Mouse (Mus musculus): ENCODE data around the gene Trappc3l.
"Not testable (repeated sequence)": the region's sequence is repeated elsewhere in the genome, so short reads cannot be mapped to it uniquely, and the experiment has no call there.

Gene Trappc3l

GRCm38 (mm10) chr10:34037401-34037800 is at the start of gene Trappc3l:
Gene Trappc3l, plus strand, starts transcription at chr10:34037597.
- no peak for DNase-seq

DNA sequence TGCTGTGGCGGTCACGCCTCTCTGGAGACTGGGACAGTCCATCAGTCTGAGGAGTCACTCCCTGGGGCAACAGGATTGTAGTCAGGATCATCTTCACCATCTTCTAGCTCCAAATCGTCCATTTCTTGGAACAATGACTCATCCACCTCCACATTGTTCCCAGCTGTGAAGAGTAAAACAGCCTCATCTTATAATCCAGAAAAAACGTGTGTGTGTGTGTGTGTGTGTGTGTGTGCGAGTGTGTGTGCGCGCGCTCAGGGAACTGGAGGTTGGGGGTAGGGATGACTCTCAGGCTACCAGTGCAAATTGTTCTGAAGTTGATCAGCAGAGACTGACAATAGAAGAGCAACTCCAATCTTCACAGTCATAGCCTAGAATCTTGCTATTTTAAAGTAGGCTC is 40.7 kb upstream of the Trappc3l start:
- not testable (repeated sequence) for DNase-seq

DNA sequence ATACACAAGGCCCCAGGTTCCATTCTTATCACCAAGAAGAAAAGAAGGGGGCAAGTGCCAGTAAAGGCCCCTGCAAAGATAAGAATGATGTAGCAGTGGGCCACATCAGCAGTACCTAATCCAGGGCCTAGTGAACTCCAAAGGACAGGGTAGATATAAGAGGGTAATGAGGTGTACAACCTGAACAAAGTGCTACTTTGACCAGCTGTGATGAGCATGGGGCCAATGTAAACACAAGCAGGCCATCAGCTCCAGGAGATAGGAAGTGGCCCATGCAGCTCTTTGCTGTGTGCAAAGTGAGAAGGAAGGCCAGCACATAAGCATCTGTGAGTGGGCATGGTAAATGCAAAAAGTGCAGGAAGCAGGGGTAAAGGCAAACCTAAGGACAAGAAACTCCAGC is 39.0 kb upstream of the Trappc3l start:
- DNase-seq, result no peak

DNA sequence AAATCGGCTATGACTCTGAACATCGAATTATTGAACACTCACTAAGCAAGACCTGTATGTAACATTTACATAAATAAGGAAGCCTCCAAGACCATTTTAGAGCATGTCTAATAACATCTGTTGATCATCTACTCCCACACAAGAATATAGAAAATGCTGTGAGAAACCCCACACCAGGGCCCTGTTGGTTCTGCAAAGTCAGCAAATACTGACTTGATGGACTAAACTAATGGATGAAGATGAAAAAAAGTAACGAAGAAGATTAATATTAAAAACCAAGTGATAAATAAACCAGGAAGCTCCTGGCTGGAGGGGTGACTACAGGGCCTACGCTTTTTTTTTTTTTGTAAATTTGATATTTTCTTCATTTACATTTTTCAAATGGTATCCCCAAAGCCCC is 24.8 kb upstream of the Trappc3l start:
- no peak for DNase-seq

DNA sequence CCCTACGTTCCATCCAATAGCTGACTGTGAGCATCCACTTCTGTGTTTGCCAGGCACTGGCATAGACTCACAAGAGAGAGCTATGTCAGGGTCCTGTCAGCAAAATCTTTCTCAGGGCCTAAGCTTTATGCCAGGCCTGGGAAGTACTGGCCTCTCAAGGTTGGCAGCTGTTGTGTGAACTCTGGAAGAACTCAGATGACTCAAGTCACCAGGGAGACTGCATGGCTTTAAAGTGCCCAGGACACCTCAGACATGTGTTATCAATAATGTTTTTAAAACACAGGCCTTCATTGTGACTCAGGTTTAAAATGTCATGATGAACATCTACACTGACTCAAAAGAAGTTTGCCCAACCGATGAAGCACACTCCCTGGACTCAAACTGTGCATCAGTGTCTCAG is 24.2 kb upstream of the Trappc3l start:
- DNase-seq, result no peak

DNA sequence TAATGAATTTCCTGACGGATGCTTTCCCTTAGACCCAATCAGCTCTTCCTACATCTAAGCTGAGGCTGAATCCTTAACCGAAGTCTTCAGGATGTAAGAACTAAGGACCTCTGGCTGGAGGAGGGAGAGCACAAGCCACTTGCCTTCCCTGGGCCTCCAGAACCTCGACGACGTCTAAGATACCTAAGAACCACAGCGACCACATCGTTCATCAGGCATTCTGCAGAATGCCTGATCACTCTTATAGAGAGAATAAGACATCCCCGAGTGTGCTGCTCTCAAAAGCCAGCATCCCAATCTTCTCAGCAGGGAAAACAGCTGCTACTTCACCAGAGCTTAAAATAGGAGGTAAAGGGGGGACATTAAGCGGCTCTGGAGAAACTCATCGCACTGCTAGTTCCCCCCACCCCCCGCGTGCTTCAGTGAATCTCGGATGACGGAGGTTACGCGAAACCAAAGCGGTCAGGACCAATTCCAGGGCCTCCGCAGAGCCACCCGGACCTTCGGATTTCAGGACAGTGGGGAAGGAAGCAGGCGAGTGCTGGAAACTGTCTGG is 18.6 kb upstream of the Trappc3l start:
- DNase-seq, result peak in 1 of 2 experiments; percentile 4

- peak; percentile 96 to 98 for DNase-seq
These were observed 17.9 kb upstream of the Trappc3l start, which contains the start of gene Rwdd1 for GRCm38 (mm10) chr10:34019302-34020075. Gene Rwdd1, minus strand, starts transcription at chr10:34019624.

- no peak for DNase-seq
These were observed 7.1 kb upstream of the Trappc3l start for GRCm38 (mm10) chr10:34030322-34030721.

GRCm38 (mm10) chr10:34033630-34034305 is 3.6 kb upstream of the Trappc3l start:
- peak; percentile 69 to 72 for DNase-seq

GRCm38 (mm10) chr10:34036587-34036986 is 810 bp upstream of the Trappc3l start:
- no peak for DNase-seq

GRCm38 (mm10) chr10:34044210-34044609 is 6.8 kb downstream of the Trappc3l start, which contains the start of gene Calhm4:
Gene Calhm4, minus strand, starts transcription at chr10:34044310.
- DNase-seq, result no peak

DNA sequence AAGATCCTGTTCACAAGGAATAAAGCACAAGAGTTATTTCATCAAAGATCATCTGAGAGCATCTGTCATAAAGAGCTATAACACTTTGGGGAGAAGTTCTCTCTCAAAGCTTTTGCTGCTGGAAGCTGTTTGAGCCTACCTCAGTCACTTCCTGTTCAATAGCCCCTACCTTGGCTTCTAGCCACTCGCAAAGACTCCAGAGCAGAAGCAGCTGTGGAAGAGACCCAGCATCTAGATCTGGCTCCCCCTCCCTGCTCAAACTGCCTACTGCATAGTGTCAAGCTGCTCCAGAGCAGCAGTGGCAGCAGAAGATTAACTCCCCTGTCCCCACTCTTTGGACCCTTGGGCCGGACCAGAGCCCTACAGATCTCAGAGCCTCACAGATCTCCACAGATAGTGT is 16.6 kb downstream of the Trappc3l start:
- DNase-seq, result no peak

GRCm38 (mm10) chr10:34066591-34066990 is 29.2 kb downstream of the Trappc3l start:
- DNase-seq, result no peak

DNA sequence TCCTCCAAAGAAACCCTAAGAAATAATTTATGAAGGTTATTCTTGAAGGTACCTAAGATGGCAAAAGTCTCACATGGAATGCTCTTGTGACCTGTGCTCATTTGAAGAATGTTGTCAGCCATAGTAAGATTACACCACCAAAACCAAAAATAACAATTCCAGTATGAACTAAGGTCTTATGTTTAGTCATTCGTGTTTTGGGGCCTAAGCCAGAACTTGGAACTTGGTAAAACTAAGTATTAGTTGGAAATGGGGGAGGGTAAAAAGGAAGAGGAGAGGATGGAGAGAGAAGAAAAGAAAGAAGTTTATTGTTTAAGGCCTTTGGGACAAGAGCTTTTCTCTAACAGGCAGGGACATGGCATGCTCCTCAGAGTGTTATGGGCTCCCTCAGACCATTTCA is 32.2 kb downstream of the Trappc3l start:
- DNase-seq, result no peak

DNA sequence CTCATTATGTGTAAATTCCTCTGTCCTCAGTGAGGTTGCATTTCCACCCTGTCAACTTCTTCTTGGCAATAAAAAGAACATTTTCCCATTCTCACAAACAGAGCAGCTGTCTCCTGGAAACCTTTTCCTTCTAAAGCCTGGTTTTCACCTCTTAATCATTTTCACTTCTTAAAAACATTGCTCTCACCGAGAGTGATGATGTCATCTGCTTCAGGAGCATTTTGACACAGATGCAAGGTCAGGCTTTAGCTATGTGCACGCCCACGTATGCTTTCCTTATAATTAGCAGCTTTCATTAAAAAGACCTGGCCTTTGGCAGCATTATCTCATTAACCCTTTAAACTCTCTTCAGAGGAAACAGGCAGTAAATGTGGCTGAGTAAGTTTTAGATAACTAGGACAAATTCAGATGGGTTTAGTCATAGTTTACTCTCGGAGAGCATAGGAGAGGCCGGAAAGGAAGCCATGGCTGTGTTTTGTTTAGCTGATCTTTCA is 33.6 kb downstream of the Trappc3l start:
- DNase-seq, result no peak

DNA sequence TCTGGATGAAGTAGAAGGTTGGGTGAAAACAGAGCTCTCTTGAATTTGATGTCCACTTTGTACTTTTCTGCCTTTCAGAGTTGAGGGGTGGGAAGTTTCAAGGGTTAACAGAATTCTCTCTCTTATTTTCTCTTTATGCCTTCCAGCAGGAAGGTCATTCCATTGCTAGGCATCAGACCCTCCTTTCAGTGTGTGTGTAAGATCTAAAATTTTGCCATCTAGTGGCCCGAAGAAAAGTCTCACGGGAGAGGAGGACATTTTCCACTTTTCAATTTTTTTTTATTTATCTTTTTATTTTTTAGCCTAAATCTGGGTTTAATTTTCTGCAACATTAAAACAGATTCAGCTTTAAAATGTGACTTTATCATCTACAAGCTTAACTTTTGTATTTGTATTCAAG is 34.3 kb downstream of the Trappc3l start:
- DNase-seq, result no peak

DNA sequence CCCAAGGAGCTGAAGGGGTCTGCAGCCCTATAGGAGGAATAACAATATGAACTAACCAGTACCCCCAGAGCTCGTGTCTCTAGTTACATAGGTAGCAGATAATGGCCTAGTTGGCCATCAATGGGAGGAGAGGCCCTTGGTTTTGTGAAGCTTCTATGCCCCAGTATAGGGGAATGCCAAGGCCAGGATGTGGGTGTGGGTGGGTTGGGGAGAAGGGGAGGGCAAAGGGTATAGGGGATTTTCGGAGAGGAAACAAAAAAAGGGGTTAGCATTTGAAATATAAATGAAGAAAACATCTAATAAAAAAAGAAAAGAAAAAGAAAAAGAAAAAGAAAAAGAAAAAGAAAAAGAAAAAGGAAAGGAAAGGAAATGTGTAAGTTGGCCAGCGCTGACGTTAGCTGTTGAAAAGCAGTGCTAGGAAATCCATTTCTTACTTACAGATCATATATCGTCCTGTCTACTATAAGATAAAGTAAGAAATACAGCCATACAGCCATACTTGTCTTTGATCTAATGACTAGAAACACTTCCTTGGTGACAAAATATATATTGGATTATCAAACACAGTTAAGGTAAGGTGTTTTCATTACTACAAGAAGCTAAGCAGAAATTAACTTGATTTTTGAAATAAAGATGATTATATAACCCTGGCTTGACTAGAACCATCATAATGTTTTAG is 37.3 kb downstream of the Trappc3l start:
- no peak for DNase-seq

DNA sequence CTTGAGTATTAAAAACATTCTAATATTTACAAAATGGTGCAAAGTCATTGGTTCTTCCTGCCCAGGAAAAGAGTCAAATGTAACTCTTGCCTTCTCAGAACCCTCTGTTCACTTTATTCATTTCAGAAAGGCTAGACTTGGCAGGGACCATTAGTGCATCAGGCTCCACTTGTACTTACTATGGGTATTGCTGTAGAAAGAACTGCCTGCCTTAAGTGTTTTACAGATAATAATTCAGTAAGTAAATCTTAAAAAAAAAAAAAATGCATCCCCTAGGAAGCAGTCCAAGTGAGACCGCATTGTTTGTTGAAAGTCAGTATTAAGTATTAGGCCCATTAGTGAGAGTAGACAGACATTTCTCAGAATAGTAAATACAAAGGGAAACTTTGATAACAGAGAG is 49.1 kb downstream of the Trappc3l start:
- no peak for DNase-seq

GRCm38 (mm10) chr10:34088515-34088914 is 51.1 kb downstream of the Trappc3l start:
- no peak for DNase-seq

DNA sequence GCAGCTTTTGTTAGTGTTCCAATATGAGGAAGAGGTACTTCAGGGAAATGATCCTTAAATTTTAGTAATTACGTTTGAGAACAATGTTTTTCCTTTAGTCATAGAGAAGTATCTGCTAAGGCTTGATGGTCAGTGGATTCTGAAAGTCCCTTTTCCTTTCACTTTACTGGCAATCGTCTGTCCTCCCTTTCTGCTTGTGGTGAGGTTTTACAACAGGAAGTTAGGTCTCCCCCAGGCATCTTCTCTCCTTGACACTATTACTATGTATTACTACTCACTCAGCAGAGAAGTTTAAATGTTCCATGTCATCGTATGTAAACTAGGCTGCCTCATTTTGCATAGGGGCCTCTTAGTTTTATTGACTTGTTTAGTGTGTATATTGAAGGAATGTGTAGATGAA is 52.1 kb downstream of the Trappc3l start:
- DNase-seq, result no peak

GRCm38 (mm10) chr10:34090481-34090880 is 53.1 kb downstream of the Trappc3l start:
- no peak for DNase-seq

GRCm38 (mm10) chr10:34091888-34092287 is 54.5 kb downstream of the Trappc3l start:
- DNase-seq, result no peak

DNA sequence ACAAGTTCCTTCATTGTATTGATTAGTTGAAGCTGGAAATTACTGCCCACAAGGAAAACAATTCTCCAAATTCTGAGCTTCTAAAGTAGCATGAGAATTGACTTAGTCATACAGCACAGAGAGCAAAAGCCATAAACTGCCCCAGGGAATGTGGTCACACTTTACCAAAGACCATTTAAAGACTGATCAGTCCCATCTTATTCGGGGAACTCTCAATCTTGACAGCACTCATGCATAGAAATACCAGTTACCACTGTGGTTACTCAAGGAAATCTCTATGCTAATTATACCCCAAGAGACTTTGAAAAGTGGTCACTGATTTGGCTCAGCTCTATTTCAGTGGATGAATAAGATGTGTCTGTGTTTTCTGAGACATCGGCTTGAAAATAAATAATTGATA is 57.8 kb downstream of the Trappc3l start:
- DNase-seq, result no peak
